Mouse (Mus musculus): ENCODE data around the gene Cpa2.

The Cpa2 gene

GRCm38 (mm10) chr6:30576477-30577203 lies 35.3 kb downstream of the Cpa2 start:
- intact Hi-C loops (cut with DNase I) = no loop called here

GRCm38 (mm10) chr6:30579961-30580840 lies 38.8 kb downstream of the Cpa2 start:
- intact Hi-C loops (cut with DNase I) = no loop called here

- intact Hi-C loops (cut with DNase I) = no loop called here
These were observed 39.4 kb downstream of the Cpa2 start for GRCm38 (mm10) chr6:30580841-30581176.

- intact Hi-C loops (cut with DNase I) = no loop called here
These were observed 45.6 kb downstream of the Cpa2 start for GRCm38 (mm10) chr6:30586886-30587442.

- intact Hi-C loops (cut with DNase I) = no loop called here
These were observed 48.4 kb downstream of the Cpa2 start for GRCm38 (mm10) chr6:30589819-30590218.

- intact Hi-C loops (cut with DNase I) = no loop called here
These were observed 50.5 kb downstream of the Cpa2 start for GRCm38 (mm10) chr6:30591851-30592404.

- intact Hi-C loops (cut with DNase I) = no loop called here
These were observed 51.1 kb downstream of the Cpa2 start for GRCm38 (mm10) chr6:30592417-30592974.

GRCm38 (mm10) chr6:30594364-30594763 lies 53.0 kb downstream of the Cpa2 start:
- intact Hi-C loops (cut with DNase I) = no loop called here

- intact Hi-C loops (cut with DNase I) = no loop called here
These were observed 55.0 kb downstream of the Cpa2 start for GRCm38 (mm10) chr6:30596230-30596898.

GRCm38 (mm10) chr6:30600033-30600432 lies 58.7 kb downstream of the Cpa2 start:
- intact Hi-C loops (cut with DNase I) = no loop called here

- intact Hi-C loops (cut with DNase I) = no loop called here
These were observed 59.6 kb downstream of the Cpa2 start for GRCm38 (mm10) chr6:30600995-30601394.

- intact Hi-C loops (cut with DNase I) = no loop called here
These were observed 63.0 kb downstream of the Cpa2 start for GRCm38 (mm10) chr6:30604342-30604867.

GRCm38 (mm10) chr6:30605111-30605510 lies 63.7 kb downstream of the Cpa2 start:
- intact Hi-C loops (cut with DNase I) = no loop called here

GRCm38 (mm10) chr6:30605672-30606071 lies 64.3 kb downstream of the Cpa2 start:
- intact Hi-C loops (cut with DNase I) = no loop called here

- intact Hi-C loops (cut with DNase I) = no loop called here
These were observed 69.3 kb downstream of the Cpa2 start, which contains the start of gene Cpa5 for GRCm38 (mm10) chr6:30610710-30611109. Gene Cpa5, plus strand, starts transcription at chr6:30611010.

- intact Hi-C loops (cut with DNase I) = no loop called here
These were observed 69.8 kb downstream of the Cpa2 start for GRCm38 (mm10) chr6:30611212-30611611.

Measured in adrenal gland (tissue).